Mouse (Mus musculus): ENCODE measurements at regions not wholly inside any gene's neighbourhood (a gene's known extent, or its start where the extent isn't known, plus 50 kb on each side); places are given as distances from the start of the nearest gene placed in this dataset.

DNA sequence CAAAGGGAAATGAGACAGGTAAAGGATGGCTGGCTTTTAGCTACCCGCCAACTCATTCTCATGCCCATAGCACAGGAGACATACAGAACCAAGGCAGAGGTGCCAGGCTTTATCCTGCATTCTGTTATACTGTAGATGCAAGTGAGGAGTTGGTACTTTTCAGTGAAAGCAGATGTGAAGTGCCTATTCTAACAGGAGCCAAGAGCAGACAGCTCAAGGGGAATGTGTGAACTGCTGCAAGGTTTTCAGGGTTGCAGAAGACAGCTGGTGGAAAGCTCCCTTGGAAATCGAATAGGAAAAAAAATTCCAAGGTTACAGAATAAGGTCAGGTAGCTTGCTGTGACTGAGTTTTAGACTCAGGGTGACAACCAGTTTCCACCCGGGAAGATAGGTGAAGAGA, 105.7 kb upstream of the Gls start:
- TF ChIP-seq EP300 (IDR thresholded peaks at IDR 0.05; ENCODE audit: insufficient read depth, low read depth, low read length) (no peak), CTCF (IDR thresholded peaks at IDR 0.05; ENCODE audit: low read depth, low read length) (no peak), POLR2A (IDR thresholded peaks at IDR 0.05; ENCODE audit: insufficient read depth, low read length) (no peak)

Measured in ES-Bruce4 (cell line).